Mouse (Mus musculus) C2C12 (cell line): Measurements from ENCODE around the gene Orm2.

Source experiments
- CEBPB ChIP-seq: IDR thresholded peaks from one replicate; pipeline ENCODE4 v1.6.1; 2011; ENCODE audit warnings: low read depth, mild to moderate bottlenecking, control low read depth, moderate library complexity
- CTCF ChIP-seq: IDR thresholded peaks from one replicate; pipeline ENCODE4 v1.5.1; 2011; ENCODE audit not compliant: control insufficient read depth, insufficient read depth, insufficient read length
- MAX ChIP-seq: IDR thresholded peaks from one replicate; pipeline ENCODE4 v1.6.1; 2011; ENCODE audit warnings: mild to moderate bottlenecking, control low read depth

- TF ChIP-seq CTCF, result no peak
- TF ChIP-seq CEBPB, result no peak
- TF ChIP-seq MAX, result no peak
Measured at GRCm38 (mm10) chr4:63405683-63406082, 43.4 kb downstream of the Orm2 start.
